Mouse (Mus musculus) thymus, adult 2 months (tissue): ENCODE measurements at regions not wholly inside any gene's neighbourhood (a gene's known extent, or its start where the extent isn't known, plus 50 kb on each side); places are given as distances from the start of the nearest gene placed in this dataset.

Experiments used
- CTCF ChIP-seq: fragments of 200-500 bp; IDR thresholded peaks from 2 replicates; pipeline ENCODE4 v1.5.1; 2012; ENCODE audit warnings: mild to moderate bottlenecking, control low read depth, low read length, moderate library complexity, borderline replicate concordance; ENCODE audit not compliant: control insufficient read depth, poor library complexity, insufficient read depth; ENCODE audit errors: extremely low read depth
- POLR2A ChIP-seq: fragments of 200-500 bp; IDR thresholded peaks from 2 replicates; pipeline ENCODE4 v1.6.1; 2012; ENCODE audit warnings: mild to moderate bottlenecking, low read length, control low read depth, moderate library complexity; ENCODE audit not compliant: control insufficient read depth, poor library complexity, insufficient read depth; ENCODE audit errors: extremely low read depth

- TF ChIP-seq CTCF: no peak
- TF ChIP-seq POLR2A: no peak
Measured at GRCm38 (mm10) chr2:61029706-61030105, 66.7 kb upstream of the Rbms1 start.
